Mouse (Mus musculus): ENCODE results near the gene 2310009B15Rik. TPM values are rescaled to one million over a fixed set of nuclear protein-coding genes. Genes with fewer than 3 reads are reported as not detected.
"Not testable (repeated sequence)": the region's sequence is repeated elsewhere in the genome, so short reads cannot be mapped to it uniquely, and the experiment has no call there.

Gene 2310009B15Rik
- 23.5 and 26.4 TPM in 2 replicates for polyA plus RNA-seq (2012; rRNA removed)

DNA sequence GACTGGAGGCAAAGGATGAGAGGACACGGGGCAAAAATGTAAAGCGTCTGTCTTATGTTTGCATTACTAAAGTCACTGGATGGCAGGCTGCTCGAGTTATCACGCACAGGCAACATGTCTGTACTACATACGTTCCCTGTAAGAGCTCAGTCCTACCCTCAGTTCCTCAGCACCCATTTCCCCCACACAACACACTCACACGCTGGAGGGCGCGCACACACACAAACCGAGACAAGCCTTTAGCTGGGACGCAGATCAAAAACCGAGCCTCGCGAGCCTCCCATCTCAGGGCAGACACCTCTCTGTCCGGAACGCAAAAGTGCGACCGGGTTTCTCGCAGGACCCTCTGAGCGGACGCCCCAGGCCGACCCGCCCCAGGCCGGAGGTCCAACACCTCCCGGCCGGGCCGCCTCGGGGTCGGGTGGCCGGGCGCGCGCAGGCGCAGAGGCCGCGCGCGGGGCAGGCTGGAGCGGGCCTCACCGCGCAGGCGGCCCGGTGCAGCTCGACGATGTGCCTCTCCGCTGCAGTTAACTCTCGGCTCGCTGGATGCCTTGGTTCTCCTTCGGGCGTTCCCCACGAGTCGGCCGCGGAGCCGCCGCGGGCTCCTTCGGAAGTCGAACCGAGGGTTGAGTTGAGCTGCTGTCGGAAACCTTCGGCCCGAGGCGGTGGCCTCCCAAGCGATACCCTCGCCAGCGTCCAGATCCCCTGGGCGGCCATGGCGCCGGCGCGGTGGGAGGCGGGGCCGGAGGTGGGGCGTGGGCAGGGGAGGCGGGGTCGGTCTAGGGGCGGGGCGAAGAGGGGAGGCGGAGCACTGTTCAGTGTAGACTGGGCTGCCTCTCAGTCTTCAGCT, at the start of gene 2310009B15Rik:
TSS of gene 2310009B15Rik (minus strand) at position 752 of the 850 bp plus-strand sequence.
- peak; percentile 78 to 87 for DNase-seq
- not testable (repeated sequence) for H3K4me1 ChIP-seq (ENCODE audit: control insufficient read depth, insufficient read depth, low read length); H3K27ac ChIP-seq (ENCODE audit: insufficient read depth, low read length); H3K27me3 ChIP-seq (ENCODE audit: control insufficient read depth, insufficient read depth, low read length)
- peak within 1 kb of the TSS; percentile 44 for H3K4me3 ChIP-seq (replicated peaks; ENCODE audit: insufficient read depth, low read depth, low read length)
- WGBS = under 1% methylated on average over 47 of the region's 79 CpGs

DNA sequence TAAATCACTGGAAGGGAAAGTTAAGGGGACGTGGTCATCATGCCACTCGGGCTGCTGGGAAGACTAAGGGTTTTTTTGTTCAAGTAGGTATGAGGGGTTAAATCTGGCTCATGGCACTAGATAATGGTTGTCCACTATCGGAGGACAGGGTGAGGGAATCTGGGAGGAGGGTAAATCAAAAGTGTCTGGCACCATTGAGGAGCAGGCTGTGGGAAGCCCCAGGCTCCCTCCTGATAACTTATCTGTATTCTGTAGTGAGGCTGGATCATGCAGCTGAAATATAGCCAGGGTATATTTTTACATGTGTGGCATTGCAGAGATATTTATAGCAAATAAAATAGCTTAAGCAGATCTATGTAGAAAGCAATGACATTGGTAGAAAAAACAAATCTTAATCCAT, 49.6 kb upstream of the 2310009B15Rik start:
- 75% methylated on average over 3 of the region's 3 CpGs for WGBS
- Histone ChIP-seq H3K4me3 (replicated peaks; ENCODE audit: insufficient read depth, low read depth, low read length) (no peak overlapping the region), H3K4me1 (ENCODE audit: control insufficient read depth, insufficient read depth, low read length) (peaks cover 4% of the 10 kb centered on the region; the same call in 1 of the 2 replicates), H3K27me3 (ENCODE audit: control insufficient read depth, insufficient read depth, low read length) (no peaks in the 10 kb centered on the region; the same call in 1 of the 2 replicates), H3K27ac (ENCODE audit: insufficient read depth, low read length) (no peak overlapping the region)
- TF ChIP-seq POLR2A (IDR thresholded peaks at IDR 0.05; ENCODE audit: borderline replicate concordance, insufficient read depth, low read length) (no peak), CTCF (IDR thresholded peaks at IDR 0.05; ENCODE audit: borderline replicate concordance, insufficient read depth, low read depth, low read length) (no peak)
- DNase-seq = no peak

DNA sequence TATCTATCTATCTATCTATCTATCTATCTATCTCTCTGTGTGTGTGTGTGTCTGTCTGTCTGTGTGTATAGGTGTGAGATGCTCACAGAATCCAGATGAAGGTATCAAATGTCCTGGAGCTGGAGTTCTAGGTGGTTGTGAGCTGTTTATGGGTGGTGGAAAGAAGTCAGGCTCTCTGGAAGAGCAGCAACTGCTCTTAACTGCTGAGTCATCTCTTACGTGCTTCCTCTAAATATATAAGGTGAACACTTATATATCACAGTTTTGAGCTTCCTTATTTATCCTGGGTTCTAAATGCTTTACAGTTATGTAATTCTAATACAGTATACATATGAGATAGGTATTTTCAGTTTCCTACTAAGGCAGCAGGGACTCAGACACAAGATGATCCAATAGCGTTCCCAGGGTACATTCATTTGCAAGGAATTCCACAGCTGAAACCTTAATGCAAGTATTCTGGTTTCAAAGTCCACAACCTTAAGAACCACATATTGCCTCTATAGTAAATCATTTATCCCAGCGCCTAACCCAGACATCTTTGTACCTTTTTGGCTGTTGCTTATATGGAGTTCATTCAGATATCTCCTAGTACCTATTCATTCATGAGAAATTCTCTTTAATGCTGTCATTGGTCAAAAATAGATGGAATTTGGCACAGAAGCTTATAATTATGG, 48.6 kb upstream of the 2310009B15Rik start:
- TF ChIP-seq CTCF (IDR thresholded peaks at IDR 0.05; ENCODE audit: borderline replicate concordance, insufficient read depth, low read depth, low read length) = no peak
- no peak for TF ChIP-seq POLR2A (IDR thresholded peaks at IDR 0.05; ENCODE audit: borderline replicate concordance, insufficient read depth, low read length)
- no peak overlapping the region for H3K4me3 ChIP-seq (replicated peaks; ENCODE audit: insufficient read depth, low read depth, low read length)
- DNase-seq = no peak
- no peaks in the 10 kb centered on the region; the same call in 1 of the 2 replicates for H3K27me3 ChIP-seq (ENCODE audit: control insufficient read depth, insufficient read depth, low read length)
- peaks cover 4% of the 10 kb centered on the region; the same call in 1 of the 2 replicates for H3K4me1 ChIP-seq (ENCODE audit: control insufficient read depth, insufficient read depth, low read length)
- no peak overlapping the region for H3K27ac ChIP-seq (ENCODE audit: insufficient read depth, low read length)
- WGBS = 98% methylated on average over 3 of the region's 3 CpGs

DNA sequence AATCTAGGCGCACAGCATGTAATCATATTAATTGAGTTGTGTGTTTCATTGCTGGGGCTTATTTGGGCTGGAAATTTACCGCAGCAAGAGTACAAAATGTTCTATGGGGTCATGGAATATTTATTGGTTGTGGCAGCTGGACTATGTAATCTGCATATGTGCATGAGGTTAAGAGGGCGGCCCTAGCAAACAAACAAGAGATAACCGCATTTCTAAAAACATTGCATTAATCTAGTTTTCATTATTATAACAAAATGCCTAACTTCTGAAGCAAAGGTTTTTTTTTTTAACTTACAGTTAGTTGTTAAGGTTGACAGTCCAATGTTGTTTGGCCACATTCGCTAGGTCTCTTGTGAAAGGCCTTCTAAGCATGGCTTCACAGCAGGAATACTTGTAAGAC, 47.2 kb upstream of the 2310009B15Rik start:
- WGBS = 96% methylated on average over 5 of the region's 5 CpGs
- Histone ChIP-seq H3K4me1 (ENCODE audit: control insufficient read depth, insufficient read depth, low read length) (peaks cover 4% of the 10 kb centered on the region; the same call in 1 of the 2 replicates), H3K4me3 (replicated peaks; ENCODE audit: insufficient read depth, low read depth, low read length) (no peak overlapping the region), H3K27ac (ENCODE audit: insufficient read depth, low read length) (no peak overlapping the region), H3K27me3 (ENCODE audit: control insufficient read depth, insufficient read depth, low read length) (no peaks in the 10 kb centered on the region; the same call in 1 of the 2 replicates)
- DNase-seq = no peak
- TF ChIP-seq POLR2A (IDR thresholded peaks at IDR 0.05; ENCODE audit: borderline replicate concordance, insufficient read depth, low read length) (no peak), CTCF (IDR thresholded peaks at IDR 0.05; ENCODE audit: borderline replicate concordance, insufficient read depth, low read depth, low read length) (no peak)

DNA sequence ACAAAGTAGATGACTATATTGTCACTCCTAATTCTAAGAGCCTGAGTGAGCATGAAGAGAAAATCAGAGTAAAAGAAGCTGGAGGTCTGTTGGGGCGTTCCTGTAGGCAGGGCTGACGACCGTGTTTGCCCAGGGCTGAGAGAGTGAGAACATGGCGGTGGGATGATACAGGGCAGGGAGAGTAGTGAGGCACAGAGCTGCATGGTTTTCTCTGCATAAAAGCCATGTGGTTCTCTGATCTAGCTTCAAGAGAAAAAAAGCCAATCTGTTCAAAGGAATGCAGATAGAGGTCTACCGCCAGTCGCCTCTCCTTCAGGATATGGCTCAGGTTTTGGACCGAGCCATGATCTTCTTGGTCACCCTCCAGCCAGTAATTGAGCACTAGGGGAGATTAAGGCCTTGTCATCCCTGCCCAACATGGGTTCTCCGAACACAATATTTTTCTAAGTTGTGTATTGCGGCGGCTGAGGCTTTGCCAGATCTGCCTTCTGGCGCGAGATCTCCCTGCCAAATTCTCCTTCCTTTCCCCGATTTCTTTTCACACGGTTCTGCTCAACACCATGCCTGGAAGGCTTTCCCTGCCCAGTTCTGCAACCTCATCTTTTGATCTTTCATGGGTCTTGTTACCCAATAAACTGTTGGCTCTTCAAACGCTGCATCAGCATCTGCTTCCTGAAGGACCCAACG, 44.9 kb upstream of the 2310009B15Rik start:
- peak; percentile 84 to 89 for DNase-seq
- TF ChIP-seq POLR2A (IDR thresholded peaks at IDR 0.05; ENCODE audit: borderline replicate concordance, insufficient read depth, low read length) (no peak), CTCF (IDR thresholded peaks at IDR 0.05; ENCODE audit: borderline replicate concordance, insufficient read depth, low read depth, low read length) (no peak)
- Histone ChIP-seq H3K4me3 (replicated peaks; ENCODE audit: insufficient read depth, low read depth, low read length) (no peak overlapping the region), H3K4me1 (ENCODE audit: control insufficient read depth, insufficient read depth, low read length) (peaks cover 4% of the 10 kb centered on the region; the same call in 1 of the 2 replicates), H3K27ac (ENCODE audit: insufficient read depth, low read length) (no peak overlapping the region), H3K27me3 (ENCODE audit: control insufficient read depth, insufficient read depth, low read length) (no peaks in the 10 kb centered on the region; the same call in 1 of the 2 replicates)
- 18% methylated on average over 16 of the region's 16 CpGs for WGBS

DNA sequence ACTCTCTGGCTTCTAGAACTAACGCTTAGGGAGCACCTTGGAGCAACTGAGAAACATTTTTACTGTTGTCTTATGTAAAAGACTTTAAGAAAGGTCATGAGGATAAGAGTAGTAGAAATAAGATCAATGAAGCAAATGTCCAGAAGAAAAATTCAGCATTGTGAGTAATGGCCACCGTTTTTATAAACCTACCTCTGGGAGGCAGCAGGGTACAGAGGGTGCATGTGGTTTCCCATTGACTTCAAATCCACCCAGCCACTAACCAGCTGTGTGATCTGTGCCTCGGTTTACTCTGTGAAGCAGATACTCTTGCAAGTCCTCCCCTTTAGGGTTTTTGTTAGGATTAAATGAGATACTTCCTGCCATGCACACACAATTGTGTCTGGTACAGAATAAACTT, 39.4 kb upstream of the 2310009B15Rik start:
- H3K4me3 ChIP-seq (replicated peaks; ENCODE audit: insufficient read depth, low read depth, low read length) = no peak overlapping the region
- no peak for TF ChIP-seq POLR2A (IDR thresholded peaks at IDR 0.05; ENCODE audit: borderline replicate concordance, insufficient read depth, low read length)
- no peak for TF ChIP-seq CTCF (IDR thresholded peaks at IDR 0.05; ENCODE audit: borderline replicate concordance, insufficient read depth, low read depth, low read length)
- 85% methylated on average over 3 of the region's 3 CpGs for WGBS
- DNase-seq = no peak
- no peak overlapping the region for H3K27ac ChIP-seq (ENCODE audit: insufficient read depth, low read length)
- no peaks in the 10 kb centered on the region; the same call in 1 of the 2 replicates for H3K27me3 ChIP-seq (ENCODE audit: control insufficient read depth, insufficient read depth, low read length)
- no peaks in the 10 kb centered on the region for H3K4me1 ChIP-seq (ENCODE audit: control insufficient read depth, insufficient read depth, low read length)

DNA sequence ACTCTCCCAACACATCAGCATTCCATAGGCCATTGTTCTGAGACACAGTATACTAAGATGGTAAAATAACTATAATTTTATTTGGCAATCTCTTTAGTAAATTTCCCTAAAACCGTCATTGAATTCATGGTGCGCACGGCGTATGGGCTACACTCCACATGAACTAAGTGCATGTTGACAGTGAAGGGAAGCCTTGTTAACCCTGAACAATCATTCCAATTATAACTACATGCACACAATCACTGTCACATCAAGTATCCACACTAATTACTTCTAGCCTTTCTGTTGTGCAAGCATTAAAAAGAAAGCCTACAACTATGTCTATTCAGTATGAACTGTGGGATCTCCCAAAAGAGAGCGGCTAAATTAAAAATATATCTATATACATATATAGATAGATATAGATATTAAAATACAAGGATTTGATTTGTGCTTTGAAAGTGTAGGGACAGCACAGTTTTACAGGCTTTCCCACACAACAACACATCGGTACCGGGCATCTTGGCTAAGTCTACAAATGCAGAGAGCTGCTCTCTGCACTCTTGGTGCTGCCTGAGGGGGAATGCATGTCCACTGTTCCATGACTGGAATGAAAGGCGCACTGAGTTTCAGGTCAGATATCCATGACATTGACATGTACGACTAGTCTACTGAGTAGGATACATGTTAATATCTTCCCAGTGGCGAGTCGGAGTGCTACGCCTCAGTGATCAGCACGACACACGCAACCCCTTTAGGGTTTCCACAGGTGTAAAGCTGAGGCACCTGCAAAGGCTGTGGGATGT, 21.0 kb upstream of the 2310009B15Rik start:
- H3K27me3 ChIP-seq (ENCODE audit: control insufficient read depth, insufficient read depth, low read length) = no peaks in the 10 kb centered on the region
- TF ChIP-seq POLR2A (IDR thresholded peaks at IDR 0.05; ENCODE audit: borderline replicate concordance, insufficient read depth, low read length) (no peak), CTCF (IDR thresholded peaks at IDR 0.05; ENCODE audit: borderline replicate concordance, insufficient read depth, low read depth, low read length) (no peak)
- WGBS = 95% methylated on average over 14 of the region's 14 CpGs
- DNase-seq = no peak
- no peak overlapping the region for H3K4me3 ChIP-seq (replicated peaks; ENCODE audit: insufficient read depth, low read depth, low read length)
- no peaks in the 10 kb centered on the region for H3K4me1 ChIP-seq (ENCODE audit: control insufficient read depth, insufficient read depth, low read length)
- no peak overlapping the region for H3K27ac ChIP-seq (ENCODE audit: insufficient read depth, low read length)

Data from cerebellum, adult 2 months (tissue).